Mouse (Mus musculus) testis, adult 10 weeks (tissue): ENCODE data around the gene Txnip. TPM values are rescaled to one million over a fixed set of nuclear protein-coding genes. Genes with fewer than 3 reads are reported as not detected.

Experiments
- polyA plus RNA-seq: library from polyadenylated mRNA; stranded (reverse); fragments of 350-450 nt; fragmentation: Illumina TruSeq; extraction: RNeasy Lipid Tissue Mini Kit (QIAGEN cat#74804); gene quantifications from one replicate; pipeline ENCODE4 v1.2.3, GENCODE M21; 2014; ENCODE audit warnings: low read depth, low replicate concordance

Gene Txnip
- polyA plus RNA-seq, result 45.4 TPM

DNA sequence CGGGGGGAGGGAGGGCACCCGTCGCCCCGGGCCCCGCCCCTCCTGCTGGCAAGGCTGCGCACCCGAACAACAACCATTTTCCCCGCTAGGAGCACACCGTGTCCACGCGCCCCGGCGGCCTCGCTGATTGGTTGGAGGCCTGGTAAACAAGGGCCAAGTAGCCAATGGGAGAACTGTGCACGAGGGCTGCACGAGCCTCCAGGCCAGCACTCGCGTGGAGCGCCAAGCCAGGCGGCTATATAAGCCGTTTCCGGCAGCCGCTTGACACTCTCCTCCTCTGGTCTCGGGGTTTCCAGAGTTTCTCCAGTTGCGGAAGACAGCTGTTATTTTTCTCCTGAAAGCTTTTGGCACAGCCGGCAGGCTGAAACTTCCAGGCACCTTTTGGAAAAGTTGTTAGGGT is at the start of gene Txnip:
Gene Txnip (plus strand): TSS at position 264 of the 400 bp plus-strand sequence.

DNA sequence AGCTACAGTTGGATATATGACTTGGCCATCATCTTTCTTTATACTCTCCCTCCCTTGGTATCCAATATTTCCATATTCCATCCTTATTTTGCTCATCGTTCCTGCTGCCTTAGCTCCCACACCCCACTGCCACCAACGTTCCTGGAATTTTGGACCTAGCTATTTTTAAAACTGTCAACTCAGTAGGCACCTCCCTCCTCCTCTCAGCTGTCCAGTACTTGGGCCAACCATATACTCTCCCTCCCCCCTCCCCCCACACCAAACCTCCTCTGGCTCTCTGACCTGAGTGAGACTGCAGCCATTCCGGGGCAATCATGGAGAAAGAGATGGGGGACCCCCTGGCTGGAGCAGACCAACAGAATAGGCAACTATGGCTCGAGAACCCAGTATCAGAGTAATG is 32.8 kb upstream of the Txnip start, which contains the start of gene Hfe2:
Gene Hfe2 (plus strand): TSS at position 259 of the 400 bp plus-strand sequence.

DNA sequence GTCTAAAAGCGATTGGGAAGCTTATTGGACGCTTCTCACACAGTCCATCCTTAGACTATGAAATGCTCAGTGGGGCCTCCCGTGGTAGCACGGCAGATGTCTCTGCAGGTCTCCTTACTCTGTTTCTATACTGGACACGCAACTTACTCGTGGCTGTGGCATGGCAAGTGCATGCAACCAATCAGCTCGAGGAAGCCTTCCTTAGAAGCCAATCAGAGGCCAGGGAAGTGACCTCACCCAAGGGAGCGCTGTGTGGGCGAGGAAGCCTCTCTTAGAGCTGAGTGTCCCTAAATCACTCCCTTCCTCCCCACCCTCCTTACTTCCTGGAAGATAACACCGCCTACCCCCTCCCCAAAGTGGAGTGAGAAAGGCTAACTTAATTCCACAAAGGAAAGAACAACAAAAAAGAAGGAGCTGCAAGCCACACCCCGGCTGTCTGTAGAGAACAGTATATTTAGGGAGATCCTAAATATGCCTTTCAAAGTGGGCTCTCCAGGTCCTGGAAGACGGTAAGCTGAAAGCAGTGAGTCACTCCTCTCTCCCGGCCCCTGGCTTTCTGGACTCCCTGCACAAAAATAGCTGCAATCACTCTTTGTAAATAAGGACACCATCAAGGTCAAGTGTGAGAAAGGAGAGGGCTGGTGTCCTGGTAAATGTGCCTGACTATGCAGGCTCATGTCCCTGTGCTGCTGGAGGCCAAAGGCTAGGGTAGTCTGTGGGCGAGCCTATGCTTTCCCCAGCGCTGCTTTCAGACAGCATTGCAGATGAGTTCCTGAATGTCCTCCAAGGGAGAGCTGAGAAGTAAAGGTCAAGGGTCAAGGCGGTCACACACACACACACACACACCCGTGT is 19.2 kb downstream of the Txnip start, which contains the start of gene Gm16253:
Gene Gm16253 (plus strand): TSS at position 295 of the 852 bp plus-strand sequence.

DNA sequence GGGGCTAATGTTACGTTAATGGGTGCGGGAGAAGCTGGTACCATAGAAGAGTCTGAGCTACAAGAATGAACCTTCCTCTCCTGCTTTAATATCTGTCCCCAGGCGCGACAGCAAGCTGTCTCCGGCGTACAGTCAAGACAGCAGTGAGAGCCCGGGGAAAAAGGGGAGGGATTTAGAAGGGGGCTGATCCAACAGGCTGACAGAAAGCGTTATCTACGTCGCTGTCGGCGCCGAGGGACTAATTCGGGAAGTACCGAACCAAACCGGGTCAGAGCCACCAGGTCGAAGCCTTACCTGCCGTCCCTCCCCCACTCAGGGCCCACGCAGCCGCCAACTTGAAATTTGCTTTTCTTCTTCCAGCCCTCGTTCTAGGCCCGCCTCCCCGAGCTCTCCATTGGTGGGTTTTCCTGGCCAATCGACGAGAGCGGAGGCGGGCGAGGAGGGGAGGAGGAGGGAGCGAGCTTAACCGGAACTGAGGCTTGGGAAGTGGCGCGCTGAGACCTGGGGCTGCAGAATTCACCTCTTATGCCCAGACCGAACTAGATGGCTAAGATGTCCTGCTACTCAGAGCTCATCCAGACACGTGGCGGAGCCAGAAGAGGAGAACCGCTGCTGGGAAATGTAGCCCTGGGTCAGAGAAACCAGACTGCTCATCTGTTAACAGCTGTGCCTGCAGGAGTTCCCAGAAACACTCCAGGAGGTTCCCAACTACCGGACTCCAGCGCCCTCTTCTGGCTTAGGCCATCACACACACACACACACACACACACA is 36.2 kb downstream of the Txnip start, which contains the start of gene Polr3gl:
Gene Polr3gl (minus strand): TSS at position 392 of the 771 bp plus-strand sequence.

DNA sequence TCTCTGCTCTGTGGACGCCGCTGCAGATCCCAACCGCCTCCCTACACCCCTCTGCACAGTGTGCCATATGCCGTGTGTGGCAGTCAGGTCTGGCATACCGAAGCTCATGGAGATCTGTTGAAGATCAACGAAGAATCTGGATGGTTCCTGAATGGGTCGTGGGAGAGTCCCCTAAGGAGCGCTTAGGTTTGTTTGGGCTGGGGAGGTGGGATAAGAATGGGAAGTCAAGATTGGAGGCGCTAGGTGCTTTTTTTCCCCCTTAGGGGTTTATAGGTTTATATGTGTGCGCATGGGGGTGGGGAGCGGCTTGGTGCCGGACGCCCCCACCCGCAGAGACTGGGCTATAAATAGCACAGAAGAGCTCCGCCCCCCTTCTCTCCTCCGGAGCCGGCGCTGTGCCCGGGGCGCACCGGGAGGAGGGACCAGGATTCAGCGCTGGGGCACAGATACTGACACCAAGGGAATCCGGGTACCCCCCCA is 38.5 kb downstream of the Txnip start, which contains the start of gene Ankrd34a:
Gene Ankrd34a (plus strand): TSS at position 409 of the 480 bp plus-strand sequence.

DNA sequence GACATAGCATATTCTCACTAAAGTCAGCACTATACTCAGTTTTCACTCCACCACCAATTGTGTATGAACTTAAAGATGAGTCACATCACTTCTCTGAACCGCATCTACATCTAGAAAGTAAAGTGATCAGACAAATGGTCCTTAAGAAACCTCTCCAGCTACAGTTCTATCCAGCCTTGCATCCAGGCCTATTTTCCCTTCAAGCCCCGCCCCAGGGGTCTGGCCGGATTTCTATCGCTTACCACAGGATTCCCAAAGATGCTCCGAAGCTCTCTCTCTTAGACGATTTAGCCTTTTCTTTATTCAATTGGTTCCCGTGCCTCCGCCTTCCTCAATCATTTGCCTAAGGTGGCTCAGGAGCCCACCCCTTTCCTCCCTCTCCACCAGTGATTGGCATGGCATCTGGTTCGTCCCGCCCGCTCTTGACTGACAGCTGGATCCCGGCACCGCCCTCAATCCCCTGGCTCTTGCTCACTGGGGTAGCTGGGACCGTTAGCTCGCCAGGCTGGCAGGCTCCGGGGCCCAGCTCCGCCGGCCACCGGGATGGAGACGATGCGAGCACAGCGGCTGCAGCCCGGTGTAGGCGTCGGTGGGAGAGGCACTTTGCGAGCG is 43.0 kb downstream of the Txnip start, which contains the start of gene Lix1l:
Gene Lix1l (plus strand): TSS at position 511 of the 612 bp plus-strand sequence.

Other genes starting within 250 kb of the Txnip start
- 3.0 TPM for gene BC107364, start 105.7 kb upstream of the Txnip start, polyA plus RNA-seq
- 5.7 TPM for gene Hfe2, start 32.8 kb upstream of the Txnip start, polyA plus RNA-seq
- gene Gm16253, start 19.0 kb downstream of the Txnip start, polyA plus RNA-seq, result not detected
- gene Polr3gl, start 36.2 kb downstream of the Txnip start, polyA plus RNA-seq, result 42.6 TPM
- gene Ankrd34a, start 38.7 kb downstream of the Txnip start, polyA plus RNA-seq, result not detected
- 10.0 TPM for gene Lix1l, start 43.2 kb downstream of the Txnip start, polyA plus RNA-seq
- 20.2 TPM for gene Rbm8a, start 72.0 kb downstream of the Txnip start, polyA plus RNA-seq
- gene Pex11b, start 77.4 kb downstream of the Txnip start, polyA plus RNA-seq, result 22.0 TPM
- gene Gm42957, start 77.5 kb downstream of the Txnip start, polyA plus RNA-seq, result not detected
- 0.17 TPM for gene Itga10, start 87.6 kb downstream of the Txnip start, polyA plus RNA-seq
- gene Ankrd35, start 112.2 kb downstream of the Txnip start, polyA plus RNA-seq, result 0.17 TPM
- gene Pias3, start 138.4 kb downstream of the Txnip start, polyA plus RNA-seq, result 1.3 TPM
- gene Nudt17, start 150.6 kb downstream of the Txnip start, polyA plus RNA-seq, result 0.10 TPM
- gene Polr3c, start 169.7 kb downstream of the Txnip start, polyA plus RNA-seq, result 29.0 TPM
- gene Rnf115, start 169.7 kb downstream of the Txnip start, polyA plus RNA-seq, result 36.1 TPM